Mouse (Mus musculus): Measurements from ENCODE around the gene Shc1.

Gene Shc1

GRCm38 (mm10) chr3:89418170-89418860 lies at the start of gene Shc1, which contains the start of gene Cks1b:
TSS of gene Shc1 (plus strand) at chr3:89418443.
TSS of gene Cks1b (minus strand) at chr3:89418383.
- peak; percentile 98 for DNase-seq

DNA sequence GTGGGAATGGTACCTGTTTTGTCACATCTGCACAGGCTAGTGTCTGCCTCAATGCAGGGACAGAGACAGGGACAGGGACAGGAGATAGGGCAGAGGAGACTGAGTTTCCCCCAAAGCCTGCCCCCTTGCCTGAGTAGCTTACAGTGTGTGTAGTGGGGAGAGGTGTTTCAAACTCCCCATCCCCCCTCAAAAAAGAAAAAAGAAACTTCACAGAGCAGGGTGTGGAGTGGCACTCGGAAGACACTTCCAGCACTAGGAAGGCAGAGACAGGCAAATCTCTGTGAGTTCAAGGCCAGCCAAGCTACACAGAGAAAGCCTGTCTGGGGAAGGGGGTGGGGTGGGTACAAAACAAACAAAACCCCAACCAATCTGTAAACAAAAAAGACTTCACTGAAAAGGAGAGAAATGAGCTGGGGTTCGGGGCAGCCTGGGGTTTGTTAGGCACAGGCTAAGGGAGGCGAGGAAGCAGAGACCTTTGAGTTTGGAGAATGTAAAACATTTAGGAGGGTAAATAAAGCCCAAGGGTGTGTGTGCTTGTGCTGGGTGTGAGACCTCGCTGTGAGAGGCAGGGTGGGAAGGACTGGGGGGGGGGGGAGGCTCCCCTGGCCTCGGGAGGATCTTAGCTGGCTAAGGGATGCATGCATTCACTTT lies 44.5 kb upstream of the Shc1 start:
- no peak for DNase-seq

GRCm38 (mm10) chr3:89377831-89378230 lies 40.4 kb upstream of the Shc1 start:
- no peak for DNase-seq

- DNase-seq = no peak
Measured at GRCm38 (mm10) chr3:89378394-89379067, 39.7 kb upstream of the Shc1 start.

GRCm38 (mm10) chr3:89379388-89380131 lies 38.7 kb upstream of the Shc1 start:
- no peak for DNase-seq

- DNase-seq = no peak
Measured at GRCm38 (mm10) chr3:89380291-89380690, 38.0 kb upstream of the Shc1 start.

DNA sequence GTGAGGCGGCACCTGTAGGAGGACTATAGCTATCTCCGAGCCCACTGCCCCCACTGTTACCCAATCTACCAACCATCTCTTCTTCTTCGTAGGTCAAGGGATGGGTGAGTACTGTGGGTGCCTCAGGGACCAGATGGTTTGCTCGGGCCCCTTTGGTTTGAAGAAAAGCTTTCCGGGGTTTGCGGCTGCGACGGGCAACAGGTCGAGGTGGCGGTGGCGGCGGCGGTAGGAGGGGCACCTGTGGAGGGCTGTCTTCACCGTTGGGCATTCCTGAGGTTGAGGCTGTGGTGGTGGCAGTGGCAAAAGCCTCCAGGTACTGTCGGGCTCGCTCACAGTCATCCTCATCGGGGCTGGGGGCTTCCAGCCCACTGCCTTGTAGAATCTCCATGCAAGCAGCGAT lies 37.5 kb upstream of the Shc1 start:
- DNase-seq = no peak

DNA sequence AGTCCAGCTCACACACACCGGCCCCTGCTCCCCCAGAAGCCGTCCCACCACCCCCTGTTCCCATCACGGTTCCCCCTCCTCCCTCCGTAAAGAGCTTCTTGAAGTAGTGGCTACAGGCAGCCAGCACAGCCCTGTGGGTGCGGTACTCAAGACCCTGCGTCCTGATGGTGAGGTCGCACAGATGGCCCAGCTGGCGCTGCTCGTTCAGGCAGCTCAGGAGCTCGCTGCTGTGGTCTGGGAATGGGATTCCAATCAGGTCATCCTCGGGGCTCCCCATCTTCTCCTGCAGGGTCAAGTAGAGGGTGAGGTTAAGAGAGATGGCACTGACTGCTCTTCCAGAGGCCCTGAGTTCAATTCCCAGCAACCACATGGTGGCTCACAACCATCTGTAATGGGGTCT lies 37.0 kb upstream of the Shc1 start:
- DNase-seq = no peak

DNA sequence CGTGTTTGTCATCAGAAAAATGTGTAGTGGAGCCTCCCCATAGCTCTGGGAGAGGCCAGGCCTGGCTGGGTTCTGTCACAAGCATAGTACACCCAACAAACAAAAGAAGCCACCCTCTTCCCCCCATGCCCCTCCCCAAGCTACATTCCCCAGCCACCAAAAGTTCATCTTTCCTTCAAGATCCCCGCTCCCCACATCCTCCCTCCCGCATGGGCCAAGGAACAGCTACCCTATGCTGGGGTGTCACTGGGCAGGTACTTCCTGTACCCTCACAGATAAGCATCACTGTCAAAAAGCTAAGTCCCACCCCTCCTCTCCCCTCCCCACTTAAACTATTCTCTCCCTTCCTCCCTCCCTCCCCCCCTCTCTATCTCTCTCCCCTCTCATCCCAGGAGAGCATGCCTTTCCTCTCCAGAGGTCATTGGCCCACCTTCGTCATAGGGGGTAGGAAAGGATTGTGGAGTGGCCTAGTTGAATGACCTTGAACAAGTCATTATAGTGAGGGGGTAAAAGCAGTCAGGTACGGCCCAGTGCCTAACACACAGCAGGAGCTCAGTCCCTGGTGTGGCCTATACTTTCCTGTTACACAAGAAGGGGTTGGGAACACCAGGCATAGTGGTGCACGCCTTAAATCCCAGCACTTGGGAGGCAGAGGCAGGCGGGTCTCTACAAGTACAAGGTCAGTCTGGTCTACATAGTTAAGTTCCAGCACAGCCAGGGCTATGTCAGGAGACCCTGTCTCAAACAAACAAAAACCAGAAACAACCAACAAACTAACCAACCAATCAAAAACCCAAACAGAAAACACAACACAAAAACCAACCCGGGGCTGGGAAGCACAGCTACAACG lies 36.0 kb upstream of the Shc1 start:
- no peak for DNase-seq

GRCm38 (mm10) chr3:89382950-89383349 lies 35.3 kb upstream of the Shc1 start:
- DNase-seq = no peak

- no peak for DNase-seq
Measured at GRCm38 (mm10) chr3:89383651-89384255, 34.5 kb upstream of the Shc1 start.

GRCm38 (mm10) chr3:89384331-89385076 lies 33.7 kb upstream of the Shc1 start:
- no peak for DNase-seq

DNA sequence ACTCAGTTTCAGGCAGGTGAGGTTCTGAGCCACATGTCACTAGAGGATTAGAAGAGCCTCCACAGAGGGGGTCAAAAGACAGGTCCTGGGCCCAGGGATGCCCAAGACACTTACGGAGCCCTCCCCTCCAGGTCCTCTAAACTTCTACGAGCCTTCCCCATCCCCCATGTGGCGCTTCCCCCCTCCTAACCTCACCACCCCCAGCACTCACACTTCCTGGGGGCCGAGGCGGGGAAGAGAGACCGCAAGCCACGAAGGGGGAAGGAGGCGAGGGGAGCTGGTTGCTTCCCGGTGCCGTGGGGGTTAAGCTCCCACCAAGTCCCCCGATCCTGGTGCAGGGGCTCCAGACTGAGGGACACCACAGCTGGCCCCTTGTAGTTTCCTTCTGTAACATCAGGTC lies 32.8 kb upstream of the Shc1 start:
- DNase-seq = no peak

- no peak for DNase-seq
Measured at GRCm38 (mm10) chr3:89386438-89387420, 31.5 kb upstream of the Shc1 start.

DNA sequence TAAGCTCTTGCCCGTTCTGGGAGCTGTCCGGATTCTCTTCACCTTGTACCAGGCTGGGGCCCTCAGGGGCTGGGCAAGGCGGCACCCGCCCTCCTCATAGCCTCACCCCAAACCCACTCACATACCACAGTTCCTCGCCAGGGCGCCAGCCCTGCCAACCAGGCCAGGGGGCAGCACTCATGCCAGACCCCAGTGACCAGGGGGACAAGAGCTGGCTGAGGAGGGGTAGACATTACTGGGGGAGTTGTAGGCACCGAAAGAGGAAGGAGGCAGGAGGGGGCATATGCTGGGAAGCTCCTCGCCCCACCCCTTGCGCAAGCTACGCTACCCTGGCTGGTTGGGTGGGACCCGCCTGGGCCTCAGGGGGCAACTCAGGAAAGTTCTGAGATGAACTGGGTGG lies 30.6 kb upstream of the Shc1 start:
- DNase-seq = no peak

DNA sequence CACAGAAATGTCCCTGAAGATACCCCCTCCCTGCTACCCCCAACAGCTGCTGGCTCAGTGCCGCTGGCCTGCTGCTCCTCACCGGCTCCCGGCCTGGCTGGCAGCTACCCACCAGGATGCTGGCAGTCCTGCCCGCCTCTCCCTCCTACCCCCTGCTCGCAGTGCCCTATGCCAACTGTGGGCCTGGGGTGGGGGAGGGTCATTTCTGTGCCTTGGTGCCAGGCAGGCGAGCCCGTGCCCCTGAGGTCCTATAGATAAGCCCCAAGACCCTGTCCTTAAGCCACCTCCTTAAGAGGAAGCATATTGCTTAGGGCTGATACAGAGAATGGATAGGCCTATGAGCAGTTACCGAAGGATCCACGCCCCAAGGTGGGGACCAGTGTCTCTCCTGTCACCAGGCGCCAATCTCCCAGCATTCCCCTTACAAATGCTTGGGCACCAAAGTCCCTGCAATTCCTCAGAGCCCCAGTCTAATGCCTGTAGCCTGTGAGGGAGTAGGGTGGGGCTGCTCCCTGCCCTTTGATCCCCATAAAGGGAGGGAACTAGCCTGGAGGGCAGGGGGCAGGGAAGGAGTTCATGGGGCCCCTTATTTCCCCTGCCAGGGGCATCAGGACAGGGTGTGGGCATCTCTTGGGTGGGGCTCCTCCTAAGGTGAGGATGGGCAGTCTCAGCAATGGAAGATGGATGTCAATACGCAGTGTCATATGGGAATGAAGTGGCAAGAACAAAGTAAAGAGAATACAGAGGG lies 29.9 kb upstream of the Shc1 start:
- peak; percentile 69 for DNase-seq

DNA sequence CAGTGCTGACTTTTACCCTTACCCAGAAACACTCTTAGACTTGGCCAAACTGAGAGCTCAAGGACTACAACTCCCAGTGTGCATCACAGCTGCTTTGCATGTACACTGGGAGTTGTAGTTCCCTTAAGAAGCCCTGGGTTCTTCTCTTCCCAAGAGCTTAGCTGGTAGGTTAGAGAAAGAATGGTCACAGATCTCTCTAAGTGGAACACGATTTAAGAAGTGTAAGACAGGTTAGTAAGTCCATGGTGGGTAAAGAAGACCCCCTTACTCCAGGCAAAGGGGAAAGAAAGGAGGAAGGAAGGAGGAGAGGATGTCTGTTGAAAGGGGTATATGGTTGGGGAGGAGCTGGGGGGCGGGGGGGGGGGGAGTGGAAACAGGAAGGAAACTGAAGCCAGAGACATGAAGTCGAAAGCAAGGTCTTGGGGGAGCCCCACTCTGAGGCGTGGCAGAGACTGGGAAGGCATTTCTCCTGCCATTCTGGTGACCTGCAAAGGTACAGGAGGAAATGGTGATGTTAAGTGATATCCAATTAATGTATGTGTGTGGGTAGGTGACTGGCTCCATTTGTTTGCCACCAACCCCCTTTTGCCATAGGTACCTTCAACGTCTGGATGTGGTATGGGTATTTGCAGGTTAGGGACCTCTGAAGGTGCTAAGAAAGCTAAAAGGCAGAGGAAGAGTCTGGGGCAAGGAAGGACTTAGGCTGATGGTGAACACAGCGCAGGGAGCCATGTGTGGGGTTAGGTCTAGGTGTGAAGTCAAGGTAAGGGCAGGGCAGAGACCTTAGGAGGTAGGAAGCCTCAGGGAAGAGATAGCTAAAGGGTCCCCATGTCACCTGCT lies 29.1 kb upstream of the Shc1 start:
- DNase-seq = no peak

DNA sequence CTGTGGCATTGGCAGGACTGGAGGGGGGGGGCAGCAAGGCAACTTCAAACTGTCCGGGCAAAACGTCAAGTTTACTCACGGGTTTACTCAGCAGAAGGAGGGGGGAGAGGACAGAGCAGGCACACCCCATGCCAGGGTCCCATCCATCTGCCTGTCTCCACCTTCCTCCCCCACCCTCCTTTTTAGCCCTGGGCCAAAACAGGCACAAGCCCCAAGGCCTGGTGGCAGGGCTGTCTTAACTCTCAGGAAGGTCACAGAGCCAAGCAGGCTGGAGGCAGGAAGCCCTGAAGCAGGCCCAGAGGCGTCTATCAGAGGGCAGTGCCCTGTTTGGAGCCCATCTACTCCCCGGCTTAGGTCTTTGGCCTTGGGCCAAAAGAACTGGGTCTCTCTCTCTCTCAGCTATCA lies 28.1 kb upstream of the Shc1 start:
- no peak for DNase-seq
